Mouse (Mus musculus): ENCODE measurements at regions not wholly inside any gene's neighbourhood (a gene's known extent, or its start where the extent isn't known, plus 50 kb on each side); places are given as distances from the start of the nearest gene placed in this dataset.

DNA sequence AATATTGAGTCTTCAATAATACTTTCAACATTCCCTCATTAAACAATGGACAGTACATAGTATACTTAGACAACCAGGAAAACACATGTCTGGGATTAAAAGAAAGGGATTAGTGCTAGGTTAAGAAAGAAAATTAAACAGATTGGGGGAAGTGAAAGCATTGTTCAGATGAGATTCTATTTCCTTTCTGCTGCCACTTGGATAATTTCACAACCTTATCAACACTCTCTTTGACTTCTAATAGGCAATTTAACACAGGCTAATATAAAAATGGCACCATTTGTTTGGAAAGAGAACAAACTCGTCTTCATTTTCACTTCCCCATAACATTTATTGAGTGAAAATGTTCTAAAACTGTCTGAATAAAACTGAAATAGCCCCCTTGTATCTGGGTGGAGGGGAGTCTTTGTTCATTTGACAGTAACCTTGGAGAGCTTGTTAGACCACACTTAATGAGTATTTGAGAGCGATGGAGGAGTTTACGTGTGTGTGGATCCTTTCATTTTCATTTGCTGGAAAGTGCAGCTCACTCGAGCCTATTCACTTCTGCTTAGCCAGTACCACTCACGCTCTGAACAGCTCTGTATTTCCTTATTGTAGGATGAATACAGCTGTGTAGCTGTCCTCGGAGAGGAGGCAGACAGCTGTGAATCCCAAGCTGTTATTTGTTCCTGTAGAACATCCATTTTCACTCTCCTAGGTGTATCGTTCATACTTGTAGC is 366.7 kb downstream of the Kctd12 start:
- no peak for DNase-seq

DNA sequence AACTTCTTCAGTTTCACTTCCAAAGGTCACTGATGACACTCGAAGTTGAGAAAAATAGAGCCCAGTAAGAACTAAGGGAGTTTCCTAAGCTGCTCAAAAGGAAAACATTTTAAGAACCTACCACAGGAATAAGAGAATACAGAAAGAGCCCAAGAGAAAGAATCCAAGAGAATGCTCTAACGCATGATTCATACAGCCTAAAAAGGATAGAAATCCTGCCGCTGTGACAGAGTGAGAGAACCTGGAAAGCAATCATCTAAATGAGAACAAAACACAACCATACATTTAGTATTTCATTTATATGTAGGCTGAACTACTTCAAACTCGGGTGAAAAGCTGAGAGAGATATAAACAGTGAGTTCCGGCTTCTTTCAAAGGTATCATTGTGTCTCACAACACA is 376.4 kb downstream of the Kctd12 start:
- no peak for DNase-seq

DNA sequence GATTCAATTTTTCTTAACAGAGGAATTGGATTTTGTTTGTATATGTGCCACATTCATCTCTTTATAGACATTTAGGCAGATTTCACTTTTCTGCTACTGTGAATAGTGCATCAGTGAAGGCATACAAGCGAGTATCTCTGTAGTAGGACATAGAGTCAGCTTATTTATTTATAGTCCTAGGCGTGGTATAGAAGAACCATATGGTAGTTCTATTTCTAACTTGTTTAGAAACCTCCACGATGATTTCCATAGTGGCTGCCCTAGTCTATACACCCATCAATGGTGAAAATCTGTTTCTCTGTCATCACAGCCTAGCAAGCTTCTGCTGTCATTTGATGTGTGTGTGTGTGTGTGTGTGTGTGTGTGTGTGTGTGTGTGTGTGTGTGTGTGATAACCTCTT is 387.6 kb downstream of the Kctd12 start:
- no peak for DNase-seq

- DNase-seq: no peak
These were observed 428.7 kb downstream of the Kctd12 start for GRCm38 (mm10) chr14:102553781-102554180.

GRCm38 (mm10) chr14:102552598-102552997 is 429.8 kb downstream of the Kctd12 start:
- DNase-seq: no peak

- DNase-seq: no peak
These were observed 457.4 kb downstream of the Kctd12 start for GRCm38 (mm10) chr14:102524894-102525577.

DNA sequence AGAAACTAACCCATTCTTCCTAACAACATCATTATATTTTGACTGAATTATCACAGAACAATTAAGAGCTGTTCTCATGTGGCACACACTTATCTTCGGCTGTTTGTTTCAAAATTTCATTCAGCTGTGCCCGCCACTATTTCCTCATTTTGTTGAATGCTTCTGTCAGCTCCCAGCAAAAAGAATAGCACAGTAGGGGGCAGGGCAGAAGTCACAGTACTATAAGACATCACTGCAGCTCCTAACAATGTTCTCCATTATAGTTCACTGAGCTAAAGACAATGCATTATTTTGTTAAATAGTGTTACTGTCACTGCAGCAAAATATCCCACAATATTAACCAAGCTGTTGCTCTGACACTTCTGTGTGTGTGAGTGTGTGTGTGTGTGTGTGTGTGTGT is 465.7 kb downstream of the Kctd12 start:
- no peak for DNase-seq

DNA sequence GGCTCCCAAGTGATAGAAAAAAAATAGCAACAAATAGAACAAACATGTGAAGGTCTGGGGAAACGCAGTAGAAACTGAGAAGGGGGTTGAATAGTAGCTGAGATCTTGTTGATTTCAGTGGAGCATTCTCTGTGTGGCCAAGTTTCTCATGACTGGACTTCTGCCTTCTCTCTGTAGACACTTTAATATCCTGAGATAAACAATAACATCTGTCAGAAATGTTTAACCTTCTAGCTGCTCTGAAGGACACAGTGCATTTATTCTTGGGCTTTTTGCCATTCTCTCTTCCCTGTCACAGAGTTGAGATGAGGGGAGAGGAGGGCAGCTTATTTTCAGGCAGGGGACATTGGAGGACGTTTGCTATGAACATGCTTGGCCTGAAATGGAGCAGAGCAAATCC is 467.9 kb downstream of the Kctd12 start:
- DNase-seq: no peak

DNA sequence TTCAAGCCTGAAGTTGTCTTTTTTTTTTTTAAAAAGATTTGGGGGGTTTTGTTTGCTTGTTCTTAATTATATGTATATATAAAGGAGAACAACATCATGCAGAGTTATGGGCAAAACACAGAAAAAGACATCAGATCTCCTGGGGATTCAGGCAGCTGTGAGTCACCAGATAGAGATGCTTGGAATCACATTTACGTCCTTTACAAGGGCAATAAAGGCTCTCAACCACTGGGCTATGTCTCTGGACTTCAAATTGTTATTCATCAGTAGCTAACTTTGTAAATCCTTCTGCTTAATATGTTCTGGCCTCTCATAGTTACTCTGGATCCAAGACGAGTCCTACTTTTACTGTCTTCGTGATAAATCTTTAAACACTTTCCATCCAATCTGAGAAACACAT is 469.8 kb downstream of the Kctd12 start:
- DNase-seq: no peak

- no peak for DNase-seq
These were observed 470.6 kb downstream of the Kctd12 start for GRCm38 (mm10) chr14:102511691-102512383.

- DNase-seq: no peak
These were observed 472.1 kb downstream of the Kctd12 start for GRCm38 (mm10) chr14:102510387-102510786.

GRCm38 (mm10) chr14:102505696-102506321 is 476.6 kb downstream of the Kctd12 start:
- DNase-seq: peak; percentile 7

DNA sequence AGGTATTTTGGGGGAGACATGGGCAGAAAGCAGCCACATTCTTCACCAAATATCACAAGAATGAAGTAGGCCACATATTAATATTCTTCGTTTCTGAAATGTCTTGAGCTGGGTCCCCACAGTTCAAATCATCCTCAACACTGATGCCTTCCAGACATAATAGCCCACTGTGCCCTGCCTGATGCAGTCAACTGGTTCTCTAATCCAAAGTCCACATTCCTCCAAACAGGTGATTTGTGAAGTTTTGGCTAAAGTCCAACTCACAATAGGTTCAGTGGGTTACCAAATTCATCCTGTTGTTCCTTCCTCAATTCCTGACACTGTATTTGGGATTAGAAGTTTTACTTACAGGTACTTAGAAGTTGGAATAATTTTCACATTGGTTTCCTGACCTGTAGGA is 485.3 kb downstream of the Kctd12 start:
- DNase-seq: no peak

GRCm38 (mm10) chr14:102492376-102492775 is 490.1 kb downstream of the Kctd12 start:
- DNase-seq: no peak

DNA sequence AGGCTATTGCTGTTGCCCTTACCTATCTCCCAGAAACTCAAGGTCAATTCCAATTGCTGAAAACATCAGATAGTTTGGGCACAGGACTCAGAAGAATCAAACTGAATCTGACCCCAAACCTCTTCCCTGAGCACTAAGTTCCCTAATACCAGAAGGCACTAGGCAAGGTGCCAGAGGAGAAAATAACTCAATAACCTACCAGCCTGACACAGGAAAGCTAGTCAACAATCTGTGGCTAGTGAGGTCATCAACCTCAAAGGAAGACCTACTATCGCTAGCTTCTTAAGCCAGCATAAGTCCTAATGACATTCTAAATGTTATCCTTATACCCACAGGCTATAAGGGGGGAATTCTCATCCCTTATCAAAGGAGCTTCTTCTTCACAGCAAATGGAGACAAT is 491.2 kb downstream of the Kctd12 start:
- no peak for DNase-seq

- DNase-seq: no peak
These were observed 505.3 kb downstream of the Kctd12 start for GRCm38 (mm10) chr14:102477162-102477561.

GRCm38 (mm10) chr14:102469326-102469725 is 513.1 kb downstream of the Kctd12 start:
- DNase-seq: no peak

GRCm38 (mm10) chr14:102461001-102461400 is 521.4 kb downstream of the Kctd12 start:
- DNase-seq: no peak

- DNase-seq: no peak
These were observed 542.7 kb downstream of the Kctd12 start for GRCm38 (mm10) chr14:102439738-102440137.

- no peak for DNase-seq
These were observed 578.9 kb downstream of the Kctd12 start for GRCm38 (mm10) chr14:102403397-102404115.

GRCm38 (mm10) chr14:102402061-102402689 is 580.3 kb downstream of the Kctd12 start:
- no peak for DNase-seq
